Mouse (Mus musculus): ENCODE data around the gene Sh3pxd2b. TPM values are rescaled to one million over a fixed set of nuclear protein-coding genes. Genes with fewer than 3 reads are reported as not detected.

The Sh3pxd2b gene
- total RNA-seq, 2 experiments from 2014 or later: 4.5 to 6.0 TPM

GRCm38 (mm10) chr11:32368986-32369385 is 21.4 kb downstream of the Sh3pxd2b start:
- no peak for DNase-seq
- intact Hi-C loops (cut with DNase I): no loop called here

- intact Hi-C loops (cut with DNase I): no loop called here
- DNase-seq: no peak
These were observed 23.3 kb downstream of the Sh3pxd2b start for GRCm38 (mm10) chr11:32370881-32371280.

GRCm38 (mm10) chr11:32373266-32374026 is 25.8 kb downstream of the Sh3pxd2b start:
- intact Hi-C loops (cut with DNase I): no loop called here
- DNase-seq: no peak

GRCm38 (mm10) chr11:32374027-32374589 is 26.5 kb downstream of the Sh3pxd2b start:
- no peak for DNase-seq
- intact Hi-C loops (cut with DNase I): no loop called here

- intact Hi-C loops (cut with DNase I): no loop called here
- DNase-seq: peak in 1 of 2 experiments; percentile 37
These were observed 27.5 kb downstream of the Sh3pxd2b start for GRCm38 (mm10) chr11:32375104-32375535.

- intact Hi-C loops (cut with DNase I): no loop called here
- no peak for DNase-seq
These were observed 28.5 kb downstream of the Sh3pxd2b start for GRCm38 (mm10) chr11:32376086-32376485.

- intact Hi-C loops (cut with DNase I): loop anchor here (5.0 kb wide), 1 partner anchor 33 kb away; the partner anchor contains the start of gene Sh3pxd2b
- no peak for DNase-seq
These were observed 32.3 kb downstream of the Sh3pxd2b start for GRCm38 (mm10) chr11:32379910-32380309.

GRCm38 (mm10) chr11:32383341-32384134 is 35.9 kb downstream of the Sh3pxd2b start:
- DNase-seq: peak; percentile 40 to 52
- intact Hi-C loops (cut with DNase I): loop anchor here (5.0 kb wide), 1 partner anchor 36 kb away; the partner anchor contains the start of gene Sh3pxd2b

- no peak for DNase-seq
- intact Hi-C loops (cut with DNase I): loop anchor here (5.0 kb wide), 1 partner anchor 37 kb away; the partner anchor contains the start of gene Sh3pxd2b
These were observed 36.6 kb downstream of the Sh3pxd2b start for GRCm38 (mm10) chr11:32384135-32384801.

GRCm38 (mm10) chr11:32386043-32386442 is 38.4 kb downstream of the Sh3pxd2b start:
- no peak for DNase-seq
- intact Hi-C loops (cut with DNase I): no loop called here

GRCm38 (mm10) chr11:32388064-32388463 is 40.4 kb downstream of the Sh3pxd2b start:
- no peak for DNase-seq
- intact Hi-C loops (cut with DNase I): no loop called here

GRCm38 (mm10) chr11:32393095-32393494 is 45.5 kb downstream of the Sh3pxd2b start:
- DNase-seq: no peak

GRCm38 (mm10) chr11:32395791-32396190 is 48.2 kb downstream of the Sh3pxd2b start:
- no peak for DNase-seq
- intact Hi-C loops (cut with DNase I): no loop called here

More at GRCm38 (mm10) chr11:32393095-32393494, 45.5 kb downstream of the Sh3pxd2b start:
- intact Hi-C loops (cut with DNase I): no loop called here

- peak; percentile 11 to 49 for DNase-seq
- intact Hi-C loops (cut with DNase I): no loop called here
These were observed 50.8 kb downstream of the Sh3pxd2b start for GRCm38 (mm10) chr11:32398446-32398845.

GRCm38 (mm10) chr11:32399261-32399660 is 51.6 kb downstream of the Sh3pxd2b start:
- no peak for DNase-seq
- intact Hi-C loops (cut with DNase I): no loop called here

GRCm38 (mm10) chr11:32402712-32403111 is 55.1 kb downstream of the Sh3pxd2b start:
- intact Hi-C loops (cut with DNase I): no loop called here
- no peak for DNase-seq

- DNase-seq: no peak
- intact Hi-C loops (cut with DNase I): no loop called here
These were observed 57.1 kb downstream of the Sh3pxd2b start for GRCm38 (mm10) chr11:32404708-32405107.

- DNase-seq: no peak
- intact Hi-C loops (cut with DNase I): no loop called here
These were observed 60.2 kb downstream of the Sh3pxd2b start for GRCm38 (mm10) chr11:32407863-32408262.

- intact Hi-C loops (cut with DNase I): no loop called here
- DNase-seq: no peak
These were observed 61.4 kb downstream of the Sh3pxd2b start for GRCm38 (mm10) chr11:32409052-32409451.

- DNase-seq: no peak
- intact Hi-C loops (cut with DNase I): no loop called here
These were observed 62.4 kb downstream of the Sh3pxd2b start for GRCm38 (mm10) chr11:32409823-32410562.

All from heart, postnatal 36 days (tissue).